Mouse (Mus musculus) testis, adult 2 months (tissue): ENCODE results near the gene Txndc16.

Experiments used
- CTCF ChIP-seq: fragments of 200-500 bp; IDR thresholded peaks from 2 replicates; pipeline ENCODE4 v1.5.1; 2012; ENCODE audit warnings: low read depth, mild to moderate bottlenecking, inconsistent platforms, low read length, moderate library complexity; ENCODE audit not compliant: control insufficient read depth, insufficient read depth, insufficient replicate concordance
- POLR2A ChIP-seq: fragments of 200-500 bp; IDR thresholded peaks from 2 replicates; pipeline ENCODE4 v1.6.1; 2012; ENCODE audit warnings: low read depth, mild to moderate bottlenecking, inconsistent platforms, low read length, moderate library complexity; ENCODE audit not compliant: control insufficient read depth

DNA sequence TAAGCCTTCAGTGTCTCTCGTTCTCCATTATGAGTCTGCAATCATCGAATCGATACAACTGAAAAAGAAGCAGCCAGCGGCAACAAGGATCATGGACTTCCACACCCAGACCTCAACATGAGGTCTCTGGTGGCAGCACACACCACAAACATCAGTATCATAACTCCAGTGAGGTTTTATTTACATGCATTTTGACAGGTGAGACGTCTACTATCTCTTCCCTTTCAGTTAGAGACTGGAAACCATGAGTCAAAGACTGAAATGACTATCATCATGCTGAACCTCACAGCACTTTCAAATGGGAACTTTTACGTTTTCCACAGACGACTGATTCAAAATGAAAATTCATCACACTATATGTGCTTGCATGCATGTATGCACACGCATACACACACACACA lies 117.9 kb downstream of the Txndc16 start:
- TF ChIP-seq CTCF (no peak), POLR2A (no peak)
